Mouse (Mus musculus): Measurements from ENCODE around the gene Cnih2.

Cnih2 gene

DNA sequence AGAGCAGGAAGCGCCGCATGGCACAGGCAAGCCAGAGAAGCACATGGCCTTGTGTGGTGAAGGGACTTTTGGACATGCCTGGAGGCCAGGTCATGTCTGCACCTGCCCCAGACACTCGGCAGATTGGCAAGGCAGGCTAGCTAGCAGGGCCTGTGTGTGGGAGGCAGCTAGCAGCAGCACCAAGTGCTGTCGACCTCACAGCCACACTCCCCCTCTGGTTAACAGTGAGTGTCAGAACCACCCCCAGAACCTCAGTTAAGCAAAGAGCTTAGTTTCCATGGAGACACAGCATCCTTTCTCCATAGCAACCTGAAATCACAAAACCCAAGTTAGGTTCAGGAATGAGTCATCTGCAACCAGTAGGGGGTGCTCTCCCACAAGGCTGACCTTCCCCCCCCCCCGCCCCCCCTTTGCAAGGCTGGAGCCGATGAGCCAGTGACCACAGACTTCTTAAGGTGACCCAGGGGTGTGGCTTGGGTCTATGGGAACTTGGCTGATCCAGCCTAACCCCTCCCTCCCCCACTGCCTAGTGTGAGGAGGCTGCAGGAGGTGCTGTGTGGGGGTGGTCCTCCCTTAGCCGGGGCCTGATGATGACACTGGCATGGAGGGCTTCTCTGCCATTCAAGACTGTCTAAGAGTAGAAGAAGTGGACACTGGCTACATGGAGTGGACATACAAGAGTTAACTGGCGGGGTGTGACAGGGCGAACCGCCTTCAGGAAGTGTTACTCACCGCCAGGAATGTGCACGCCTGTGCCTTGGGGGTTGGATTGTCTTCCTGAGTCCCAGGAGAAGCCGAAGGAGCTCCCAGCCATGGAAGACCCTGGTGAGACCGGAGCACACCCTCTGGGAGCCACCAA lies 48.0 kb downstream of the Cnih2 start, which contains the start of gene Rin1:
Rin1 (plus strand) TSS at position 435 of the 859 bp plus-strand sequence.
- intact Hi-C loops (cut with DNase I): no loop called here

DNA sequence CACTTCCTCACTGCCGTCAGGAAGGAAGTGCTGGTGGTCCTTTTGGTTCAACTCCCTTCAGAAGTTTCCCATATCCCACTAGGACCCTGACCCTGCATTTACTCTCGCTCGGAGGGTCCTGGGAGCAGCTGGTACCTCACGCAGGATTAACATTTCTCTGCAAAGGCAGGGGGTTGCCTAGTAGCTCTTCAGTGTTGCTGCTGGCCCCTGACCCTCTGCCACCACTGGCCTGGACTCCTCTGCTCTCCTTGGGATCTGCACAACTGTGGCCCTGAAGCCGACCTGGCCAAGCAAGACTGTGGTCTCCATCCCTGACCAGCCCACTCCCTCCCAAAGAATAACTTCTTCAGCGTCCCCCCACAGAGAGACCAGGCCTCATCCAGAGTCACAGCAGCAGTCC lies 49.0 kb downstream of the Cnih2 start:
- intact Hi-C loops (cut with DNase I): no loop called here

DNA sequence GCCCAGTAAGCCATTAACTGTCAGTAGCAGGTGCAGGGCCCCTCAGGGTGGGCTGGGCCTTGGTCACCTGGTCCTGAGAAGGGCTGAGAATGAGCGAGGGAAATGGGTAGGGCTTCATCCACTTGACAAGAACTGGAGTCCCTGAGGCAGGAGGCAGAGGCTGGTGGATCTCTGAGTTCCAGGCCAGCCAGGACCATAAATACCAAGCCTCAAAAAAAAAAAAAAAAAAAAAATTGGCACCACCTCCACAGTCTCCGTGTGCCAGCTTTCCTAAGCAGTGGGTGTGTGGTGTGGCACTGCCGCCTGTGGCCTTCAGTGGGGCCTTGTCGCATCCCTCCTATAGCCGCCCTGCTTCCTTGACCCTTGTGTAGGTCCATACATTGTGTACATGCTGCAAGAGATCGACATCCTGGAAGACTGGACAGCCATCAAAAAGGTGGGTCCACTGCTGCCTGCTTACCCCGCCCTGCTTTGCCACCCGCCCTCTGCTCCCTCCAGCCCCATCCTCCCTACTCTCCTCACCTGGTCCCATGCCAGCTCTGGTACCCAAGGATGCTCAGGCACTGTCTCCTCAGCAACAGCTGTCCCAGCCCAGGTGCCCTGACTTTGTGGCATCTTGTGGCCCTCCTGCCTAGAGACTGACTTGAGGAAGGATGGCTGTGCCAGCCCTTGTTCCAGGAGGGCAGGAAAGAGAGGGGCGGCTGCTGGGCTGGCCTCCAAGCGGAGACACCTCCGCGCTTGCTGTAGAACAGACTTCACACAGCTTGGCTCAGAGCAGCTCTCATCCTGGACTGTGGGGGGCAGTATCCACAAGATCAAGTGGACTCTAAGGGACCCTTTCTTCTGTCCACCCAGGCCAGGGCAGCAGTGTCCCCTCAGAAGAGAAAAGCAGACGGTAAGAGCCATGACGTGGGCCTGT lies 49.9 kb downstream of the Cnih2 start:
- intact Hi-C loops (cut with DNase I): no loop called here

DNA sequence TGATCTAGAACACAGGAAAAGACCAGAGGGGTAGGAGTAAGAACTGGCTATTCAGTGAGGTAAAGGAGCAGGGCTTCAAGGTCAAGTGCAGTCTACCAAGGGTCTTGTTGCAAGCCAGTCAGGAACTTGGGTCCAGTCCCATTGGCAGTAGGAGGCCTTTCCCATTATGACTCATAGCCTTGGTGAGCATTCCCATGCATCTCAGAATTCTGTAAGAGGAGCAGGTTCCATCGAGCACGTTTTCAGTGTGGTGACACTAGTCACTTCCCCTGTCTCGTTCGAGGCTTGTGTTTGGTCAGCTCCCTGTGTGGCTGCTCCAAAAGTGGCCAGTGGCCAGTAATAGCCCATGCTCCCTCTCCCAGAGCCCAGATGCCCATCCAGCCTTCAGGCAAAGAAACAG lies 52.8 kb downstream of the Cnih2 start:
- intact Hi-C loops (cut with DNase I): no loop called here
